Mouse (Mus musculus): ENCODE measurements around the gene Arhgap9. TPM values are rescaled to one million over a fixed set of nuclear protein-coding genes. Genes with fewer than 3 reads are reported as not detected.

Gene Arhgap9
- polyA plus RNA-seq, 1 experiment from 2014 or later = 14.1 TPM

DNA sequence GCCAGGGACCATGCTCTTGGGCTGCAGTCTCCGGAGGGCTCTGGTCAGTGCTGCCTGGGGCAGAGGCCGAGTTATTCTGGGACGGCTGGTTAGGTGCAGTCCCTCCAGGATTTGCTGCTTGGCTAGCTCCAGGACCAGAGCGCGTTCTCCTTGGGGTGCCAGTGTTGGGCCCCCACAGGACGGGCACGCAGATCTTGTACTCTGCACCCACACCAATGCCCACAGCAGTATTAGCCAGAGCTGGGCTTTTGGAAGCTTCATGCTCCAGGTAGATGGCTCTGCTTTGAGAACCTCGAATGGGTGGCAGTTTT is 29.5 kb downstream of the Arhgap9 start:
- H3K36me3 ChIP-seq (replicated peaks) = no peaks in the 10 kb centered on the region
- no peaks in the 10 kb centered on the region for H3K9me3 ChIP-seq (replicated peaks)
- H3K9ac ChIP-seq = no peak overlapping the region
- WGBS (ENCODE audit: insufficient replicate concordance) = 64% methylated on average over 8 of the region's 8 CpGs
- peaks cover 13% of the 10 kb centered on the region for H3K4me1 ChIP-seq (replicated peaks)
- H3K27ac ChIP-seq (replicated peaks) = peak overlapping the region; percentile 60
- peaks cover 20% of the 10 kb centered on the region for H3K27me3 ChIP-seq
- H3K4me2 ChIP-seq = peak overlapping the region; percentile 54
- 0 out of 2 replicates have a peak overlapping the region, but pooled peaks have one; percentile 21 for H3K4me3 ChIP-seq (replicated peaks)
- no peak for ATAC-seq (ENCODE audit: insufficient read depth)

DNA sequence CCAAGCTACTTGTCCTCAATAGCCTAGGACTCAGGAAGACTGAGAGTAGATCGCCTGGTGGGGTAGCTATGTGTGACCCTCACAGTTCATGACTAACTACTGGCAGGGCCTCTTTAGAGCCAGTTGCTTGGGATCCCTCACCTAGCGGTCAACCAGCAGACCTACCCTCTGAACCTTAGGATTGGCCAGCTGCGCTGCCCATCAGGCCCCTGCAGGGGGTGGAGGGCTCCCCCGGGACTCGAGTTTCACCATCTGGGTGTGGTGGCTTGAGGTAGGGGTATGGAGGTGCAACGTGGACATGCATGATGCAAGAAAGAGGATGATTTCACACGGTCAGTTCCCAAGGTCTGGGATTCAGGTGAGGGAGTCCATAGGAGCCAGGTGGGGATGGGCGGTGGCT is 30.0 kb downstream of the Arhgap9 start:
- ATAC-seq (ENCODE audit: insufficient read depth) = peak; percentile 14
- H3K4me3 ChIP-seq (replicated peaks) = no peak overlapping the region
- H3K27ac ChIP-seq (replicated peaks) = peak overlapping the region; percentile 60
- H3K4me1 ChIP-seq (replicated peaks) = peaks cover 16% of the 10 kb centered on the region
- no peak overlapping the region for H3K9ac ChIP-seq
- no peaks in the 10 kb centered on the region for H3K9me3 ChIP-seq (replicated peaks)
- H3K27me3 ChIP-seq = peaks cover 20% of the 10 kb centered on the region
- peak overlapping the region; percentile 54; the same call in 1 of the 2 replicates for H3K4me2 ChIP-seq
- H3K36me3 ChIP-seq (replicated peaks) = no peaks in the 10 kb centered on the region
- WGBS (ENCODE audit: insufficient replicate concordance) = 63% methylated on average over 8 of the region's 8 CpGs

DNA sequence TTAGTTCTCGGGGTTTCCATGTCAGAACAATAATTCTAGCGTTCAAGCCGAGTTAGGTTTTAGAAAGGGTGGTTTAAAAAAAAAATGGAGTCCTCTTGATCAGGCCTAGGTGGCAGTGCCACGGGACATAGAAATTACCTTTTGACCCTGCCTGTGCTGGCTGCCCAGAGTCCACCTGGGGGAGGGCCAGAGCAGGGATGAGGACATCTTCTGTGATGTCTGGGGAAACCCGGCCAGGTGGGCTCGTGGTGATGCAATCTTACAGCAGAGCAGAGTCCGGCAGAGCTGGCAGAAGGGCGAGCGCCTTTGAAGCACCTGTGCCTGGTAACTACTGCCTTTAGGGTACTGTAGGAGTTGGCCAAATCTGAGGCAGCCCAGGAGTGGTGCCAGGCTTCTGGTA is 30.4 kb downstream of the Arhgap9 start:
- H3K27me3 ChIP-seq = peaks cover 20% of the 10 kb centered on the region
- H3K27ac ChIP-seq (replicated peaks) = peak overlapping the region; percentile 60
- H3K9ac ChIP-seq = no peak overlapping the region
- 0 out of 2 replicates have a peak overlapping the region, but pooled peaks have one; percentile 1 for H3K4me2 ChIP-seq
- no peaks in the 10 kb centered on the region for H3K9me3 ChIP-seq (replicated peaks)
- H3K4me3 ChIP-seq (replicated peaks) = no peak overlapping the region
- H3K36me3 ChIP-seq (replicated peaks) = no peaks in the 10 kb centered on the region
- peaks cover 16% of the 10 kb centered on the region for H3K4me1 ChIP-seq (replicated peaks)
- ATAC-seq (ENCODE audit: insufficient read depth) = peak; percentile 36; the same call in 1 of the 2 replicates
- 69% methylated on average over 9 of the region's 9 CpGs for WGBS (ENCODE audit: insufficient replicate concordance)

DNA sequence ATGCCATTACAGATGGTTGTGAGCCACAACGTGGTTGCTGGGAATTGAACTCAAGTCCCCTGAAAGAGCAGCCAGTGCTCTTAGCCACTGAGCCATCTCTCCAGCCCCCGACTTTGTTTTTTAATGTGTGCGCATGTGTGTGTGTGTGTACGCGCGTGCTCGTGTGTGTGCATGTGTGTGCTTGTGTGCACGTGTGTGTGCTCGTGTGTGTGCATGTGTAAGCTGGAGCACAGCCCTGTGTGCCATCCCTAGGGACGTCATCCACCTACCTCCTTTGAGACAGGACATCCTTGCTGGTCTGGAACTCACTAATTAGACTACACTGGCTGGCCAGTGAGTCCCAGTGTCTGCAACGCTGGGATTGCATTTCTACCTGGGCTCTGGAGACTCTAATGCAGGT is 31.0 kb downstream of the Arhgap9 start:
- H3K4me1 ChIP-seq (replicated peaks) = peaks cover 16% of the 10 kb centered on the region
- peaks cover 20% of the 10 kb centered on the region for H3K27me3 ChIP-seq
- no peaks in the 10 kb centered on the region for H3K9me3 ChIP-seq (replicated peaks)
- no peak overlapping the region for H3K9ac ChIP-seq
- 73% methylated on average over 11 of the region's 11 CpGs for WGBS (ENCODE audit: insufficient replicate concordance)
- no peak overlapping the region for H3K4me2 ChIP-seq
- no peak overlapping the region for H3K4me3 ChIP-seq (replicated peaks)
- no peak overlapping the region for H3K27ac ChIP-seq (replicated peaks)
- H3K36me3 ChIP-seq (replicated peaks) = no peaks in the 10 kb centered on the region
- no peak for ATAC-seq (ENCODE audit: insufficient read depth)

DNA sequence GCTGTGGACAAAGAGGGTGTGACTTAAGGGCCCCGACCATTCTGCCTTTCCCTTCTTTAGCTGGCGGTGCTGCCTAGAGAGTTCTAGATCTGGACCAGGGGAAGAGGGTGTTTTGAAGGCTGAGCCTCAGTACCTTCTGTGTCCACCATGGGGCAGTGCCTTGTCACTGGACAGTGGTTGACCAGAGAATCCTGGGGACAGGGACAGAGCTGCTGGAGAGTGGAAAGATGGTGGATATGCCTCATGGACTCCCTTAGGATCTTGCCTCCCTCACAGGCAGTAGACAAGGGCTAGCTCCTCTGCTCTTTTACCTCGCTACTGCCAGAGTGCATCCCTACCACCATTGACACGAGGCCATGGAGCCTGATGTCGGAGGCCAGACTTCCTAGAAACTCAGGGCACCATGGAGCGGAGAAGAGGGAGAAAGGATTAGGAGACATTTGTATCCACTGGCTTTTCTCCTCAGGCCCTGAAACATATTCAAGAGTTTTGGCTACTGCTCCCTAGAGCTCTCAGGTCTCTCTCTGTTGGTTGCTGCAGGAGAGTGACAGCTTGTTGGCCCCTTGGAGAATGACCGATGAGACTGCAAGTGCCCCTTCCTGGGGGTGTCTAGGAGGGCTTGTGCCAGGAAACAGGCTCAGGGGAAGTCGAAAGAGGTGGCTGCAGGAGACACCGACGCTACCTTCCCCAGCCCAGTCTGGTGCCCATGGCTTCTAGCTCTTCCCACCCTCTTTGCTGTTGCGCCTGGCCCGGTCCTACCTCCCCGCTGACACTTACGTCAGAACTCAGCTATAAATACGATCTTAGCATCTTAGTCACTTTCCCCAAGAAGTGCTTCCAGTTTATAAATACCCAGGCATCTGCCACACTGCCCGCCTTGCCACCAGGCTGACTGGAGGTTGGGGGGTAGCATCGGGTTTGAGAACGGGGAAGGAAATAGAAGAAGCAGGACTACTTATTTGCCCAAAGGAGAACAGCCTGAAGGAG is 32.4 kb downstream of the Arhgap9 start, which contains the start of gene Inhbe:
Gene Inhbe, minus strand, starts transcription at position 503 of the 987 bp plus-strand sequence.
- Histone ChIP-seq H3K9ac (no peak within 1 kb of the TSS), H3K27ac (replicated peaks) (peak within 1 kb of the TSS; percentile 54), H3K9me3 (replicated peaks) (no peaks in the 10 kb centered on the region), H3K27me3 (peaks cover 20% of the 10 kb centered on the region), H3K36me3 (replicated peaks) (no peaks in the 10 kb centered on the region), H3K4me2 (no peak within 1 kb of the TSS), H3K4me3 (replicated peaks) (no peak within 1 kb of the TSS), H3K4me1 (replicated peaks) (peaks cover 16% of the 10 kb centered on the region)
- WGBS (ENCODE audit: insufficient replicate concordance) = 53% methylated on average over 18 of the region's 18 CpGs
- ATAC-seq (ENCODE audit: insufficient read depth) = no peak

DNA sequence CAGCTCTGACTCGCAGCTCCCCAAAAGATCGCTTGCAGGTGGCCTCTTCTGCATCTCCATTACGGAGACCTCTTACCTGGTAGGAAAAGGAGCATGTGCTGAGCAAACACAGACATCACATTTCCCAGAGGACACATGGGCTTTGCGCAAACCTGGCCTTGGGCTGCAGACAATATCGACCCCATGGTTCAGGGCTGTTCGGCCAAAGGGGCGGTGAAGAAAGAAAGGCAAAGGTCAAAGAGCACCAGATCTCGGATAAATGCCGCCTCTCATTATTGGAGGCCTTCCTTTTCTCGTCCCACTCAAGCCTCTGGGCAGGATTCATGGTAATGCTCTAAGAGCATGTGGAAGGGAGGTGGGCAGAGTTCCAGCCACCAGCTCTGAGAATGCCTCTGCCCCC is 33.6 kb downstream of the Arhgap9 start:
- ATAC-seq (ENCODE audit: insufficient read depth) = peak; percentile 49; the same call in 1 of the 2 replicates
- H3K9ac ChIP-seq = no peak overlapping the region
- 63% methylated on average over 10 of the region's 10 CpGs for WGBS (ENCODE audit: insufficient replicate concordance)
- no peak overlapping the region for H3K4me3 ChIP-seq (replicated peaks)
- peak overlapping the region; percentile 64 for H3K27ac ChIP-seq (replicated peaks)
- H3K36me3 ChIP-seq (replicated peaks) = no peaks in the 10 kb centered on the region
- H3K4me2 ChIP-seq = no peak overlapping the region
- H3K27me3 ChIP-seq = peaks cover 20% of the 10 kb centered on the region
- no peaks in the 10 kb centered on the region for H3K9me3 ChIP-seq (replicated peaks)
- H3K4me1 ChIP-seq (replicated peaks) = peaks cover 12% of the 10 kb centered on the region

DNA sequence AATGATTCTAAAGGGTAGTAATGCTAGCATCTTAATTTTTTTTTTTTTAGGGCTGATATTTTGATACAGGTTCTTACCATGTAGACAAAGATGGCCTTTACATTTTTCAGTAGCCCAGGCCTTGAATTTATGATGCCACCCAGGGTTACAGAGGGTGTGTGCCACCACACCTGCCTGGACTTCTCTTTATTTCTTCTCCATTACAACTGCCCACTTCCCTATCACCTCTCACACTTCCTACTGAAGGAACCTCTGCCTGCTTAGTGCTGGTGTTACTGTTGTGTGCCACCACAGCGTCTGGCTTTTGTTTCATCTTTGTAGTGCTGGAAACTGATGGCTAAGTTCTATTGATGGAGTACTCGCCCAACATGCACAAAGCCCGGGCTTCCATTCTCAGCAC is 39.0 kb downstream of the Arhgap9 start:
- H3K27ac ChIP-seq (replicated peaks) = no peak overlapping the region
- H3K27me3 ChIP-seq = no peaks in the 10 kb centered on the region
- no peak overlapping the region for H3K4me2 ChIP-seq
- H3K36me3 ChIP-seq (replicated peaks) = no peaks in the 10 kb centered on the region
- no peak overlapping the region for H3K4me3 ChIP-seq (replicated peaks)
- H3K4me1 ChIP-seq (replicated peaks) = 0 out of 2 replicates have a peak, but pooled peaks cover 6% of the 10 kb centered on the region
- H3K9me3 ChIP-seq (replicated peaks) = no peaks in the 10 kb centered on the region
- no peak for ATAC-seq (ENCODE audit: insufficient read depth)
- H3K9ac ChIP-seq = no peak overlapping the region
- 45% methylated on average over 3 of the region's 3 CpGs for WGBS (ENCODE audit: insufficient replicate concordance)

DNA sequence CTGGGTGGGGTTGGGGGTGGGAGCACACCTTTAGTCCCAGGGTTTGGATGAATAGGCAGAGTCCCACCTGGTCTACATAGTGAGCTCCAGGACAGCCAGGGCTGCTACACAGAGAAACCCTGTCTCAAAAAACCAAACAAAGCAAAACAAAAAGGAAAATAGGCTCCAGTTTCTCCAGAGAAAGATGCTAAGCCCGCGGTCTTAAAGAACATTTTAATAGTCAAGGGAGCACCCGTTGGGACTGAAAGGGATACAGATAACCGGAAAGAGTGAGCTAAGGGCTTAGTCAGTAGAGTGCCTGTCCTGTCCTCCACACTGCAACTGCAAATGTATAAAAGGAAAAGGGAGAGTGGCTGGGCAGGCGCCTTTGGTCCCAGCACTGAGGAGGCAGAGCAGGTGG is 45.4 kb downstream of the Arhgap9 start:
- WGBS (ENCODE audit: insufficient replicate concordance) = 63% methylated on average over 5 of the region's 5 CpGs
- no peak overlapping the region for H3K4me3 ChIP-seq (replicated peaks)
- H3K36me3 ChIP-seq (replicated peaks) = no peaks in the 10 kb centered on the region
- peaks cover 2% of the 10 kb centered on the region; the same call in 1 of the 2 replicates for H3K4me1 ChIP-seq (replicated peaks)
- no peaks in the 10 kb centered on the region for H3K27me3 ChIP-seq
- ATAC-seq (ENCODE audit: insufficient read depth) = no peak
- no peak overlapping the region for H3K9ac ChIP-seq
- H3K4me2 ChIP-seq = no peak overlapping the region
- no peaks in the 10 kb centered on the region for H3K9me3 ChIP-seq (replicated peaks)
- H3K27ac ChIP-seq (replicated peaks) = no peak overlapping the region

DNA sequence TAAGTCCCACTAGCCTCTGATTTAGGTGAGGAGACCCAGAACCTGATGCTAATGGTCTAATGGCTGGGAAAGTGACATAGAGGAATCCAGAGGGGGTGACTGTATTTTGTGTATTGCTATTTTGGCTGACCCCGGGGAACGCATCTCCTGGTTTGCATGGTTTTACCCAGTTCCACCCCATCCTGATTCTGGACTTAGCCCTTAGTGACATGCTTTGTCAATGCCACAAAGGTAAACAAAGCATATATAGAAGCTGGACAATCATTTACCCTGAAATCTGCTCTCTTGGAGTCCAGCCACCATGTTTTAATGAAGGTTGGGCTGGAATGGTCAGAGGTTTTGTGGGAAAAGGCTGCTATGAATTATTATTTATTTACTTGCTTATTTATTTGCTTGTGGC is 46.5 kb downstream of the Arhgap9 start:
- Histone ChIP-seq H3K27ac (replicated peaks) (peak overlapping the region; percentile 73), H3K9ac (no peak overlapping the region), H3K36me3 (replicated peaks) (no peaks in the 10 kb centered on the region), H3K27me3 (no peaks in the 10 kb centered on the region), H3K4me3 (replicated peaks) (no peak overlapping the region), H3K9me3 (replicated peaks) (no peaks in the 10 kb centered on the region), H3K4me1 (replicated peaks) (peaks cover 2% of the 10 kb centered on the region; the same call in 1 of the 2 replicates), H3K4me2 (peak overlapping the region; percentile 15; the same call in 1 of the 2 replicates)
- WGBS (ENCODE audit: insufficient replicate concordance) = 65% methylated on average over 2 of the region's 2 CpGs
- ATAC-seq (ENCODE audit: insufficient read depth) = peak; percentile 62

DNA sequence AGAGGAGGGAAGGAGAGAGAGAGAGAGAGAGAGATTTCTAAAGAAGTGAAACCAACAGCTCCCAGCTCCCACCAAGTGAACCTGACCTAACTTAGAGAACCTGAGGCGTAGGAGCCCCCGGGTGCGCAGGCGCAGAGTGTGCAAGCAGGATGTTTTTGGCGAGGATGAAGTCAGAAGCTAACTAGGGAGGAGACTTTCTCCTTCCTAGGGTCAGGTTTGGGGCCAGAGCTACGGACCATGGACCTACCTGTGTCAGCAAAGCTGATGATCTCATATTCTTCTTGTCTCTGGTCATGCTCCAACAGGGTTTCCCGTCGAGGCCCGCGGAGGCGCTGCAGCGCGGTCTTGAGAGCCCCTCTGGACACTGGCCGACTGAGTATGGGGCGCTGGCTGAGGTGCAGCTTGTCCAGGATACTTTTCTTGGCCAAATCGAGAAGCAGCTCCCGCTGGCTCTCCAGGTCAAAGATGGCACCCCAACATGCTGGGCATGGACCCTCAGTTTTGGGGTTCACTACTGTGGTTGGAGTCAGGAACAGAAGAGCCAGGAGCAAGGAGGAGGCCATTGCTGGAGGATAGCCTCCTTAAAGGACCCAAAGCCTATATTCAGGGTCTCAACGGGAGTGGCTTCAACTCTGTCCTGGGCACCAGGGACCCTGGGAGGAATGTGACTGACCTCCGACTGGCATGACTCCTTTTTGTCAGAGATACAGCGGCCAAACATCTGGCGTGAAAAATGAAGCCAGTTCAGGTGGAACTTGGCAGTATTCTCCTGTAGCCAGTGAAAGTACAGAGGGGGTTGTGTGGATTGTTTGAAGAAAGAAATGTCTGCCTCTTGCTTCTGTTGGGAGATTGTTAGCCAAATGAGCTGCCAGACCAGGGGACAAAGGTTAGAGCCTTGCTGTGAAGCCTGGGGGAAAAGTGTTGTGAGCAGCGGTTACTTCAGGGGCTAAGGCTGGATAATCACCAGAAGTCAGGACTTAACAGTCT is 48.4 kb downstream of the Arhgap9 start, which contains the start of gene Inhbc:
Gene Inhbc, minus strand, starts transcription at position 598 of the 987 bp plus-strand sequence.
- 0 out of 2 replicates have a peak, but pooled peaks have one; percentile 14 for ATAC-seq (ENCODE audit: insufficient read depth)
- Histone ChIP-seq H3K9me3 (replicated peaks) (no peaks in the 10 kb centered on the region), H3K9ac (no peak within 1 kb of the TSS), H3K36me3 (replicated peaks) (no peaks in the 10 kb centered on the region), H3K4me2 (peak within 1 kb of the TSS; percentile 41), H3K4me1 (replicated peaks) (peaks cover 2% of the 10 kb centered on the region; the same call in 1 of the 2 replicates), H3K4me3 (replicated peaks) (no peak within 1 kb of the TSS), H3K27ac (replicated peaks) (peak within 1 kb of the TSS; percentile 70), H3K27me3 (no peaks in the 10 kb centered on the region)
- WGBS (ENCODE audit: insufficient replicate concordance) = 65% methylated on average over 22 of the region's 22 CpGs

Data from liver, embryonic 15.5 days (tissue).